Mouse (Mus musculus): ENCODE data around the gene Cacna1d. TPM values are rescaled to one million over a fixed set of nuclear protein-coding genes. Genes with fewer than 3 reads are reported as not detected.

Cacna1d gene
- total and polyA plus RNA-seq, 3 experiments: 0.04 to 0.30 (median 0.22) TPM

DNA sequence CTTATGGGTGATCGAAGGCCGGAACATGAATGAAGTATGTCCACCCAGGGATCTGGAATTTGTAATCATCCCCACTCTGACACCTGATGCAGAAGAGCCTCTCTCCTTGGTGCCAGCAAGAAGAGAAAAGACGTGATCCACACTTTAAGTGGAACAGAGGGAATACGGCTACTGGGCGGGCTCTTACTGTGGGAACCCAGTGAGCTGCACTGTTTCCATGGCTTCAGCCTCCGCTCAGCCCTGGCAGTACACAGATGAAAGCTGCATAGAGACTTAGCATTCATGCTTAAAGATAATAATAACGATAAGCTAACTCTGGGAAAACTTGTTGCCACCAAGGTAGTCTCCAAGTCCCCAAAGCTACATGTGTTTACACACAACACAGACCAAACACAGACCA, 147.5 kb downstream of the Cacna1d start:
- no peak for DNase-seq (ENCODE audit: low spot score)
- no peak for ATAC-seq (ENCODE audit: extremely low read depth, insufficient number of reproducible peaks, low FRiP score, poor library complexity, severe bottlenecking)
- TF ChIP-seq TAL1 (conservative IDR thresholded peaks at IDR 0.05; ENCODE audit: low read depth, low read length) (no peak), CTCF (IDR thresholded peaks at IDR 0.05; ENCODE audit: low read depth, low read length) (no peak), GATA2 (IDR thresholded peaks at IDR 0.05; ENCODE audit: borderline replicate concordance, low read depth, low read length) (no peak), POLR2AphosphoS5 (IDR thresholded peaks at IDR 0.05; ENCODE audit: insufficient replicate concordance, low read depth, low read length) (no peak), GATA1 (IDR thresholded peaks at IDR 0.05; ENCODE audit: borderline replicate concordance, low read length) (no peak)
- Histone ChIP-seq H3K36me3 (replicated peaks) (no peaks in the 10 kb centered on the region), H3K27me3 (ENCODE audit: insufficient read depth, low read length) (no peaks in the 10 kb centered on the region; the same call in 1 of the 2 replicates), H3K4me1 (ENCODE audit: insufficient read depth, low read depth, low read length) (no peaks in the 10 kb centered on the region), H3K9me3 (replicated peaks) (no peaks in the 10 kb centered on the region), H3K4me3 (ENCODE audit: low read depth, low read length) (no peak overlapping the region)

- H3K4me3 ChIP-seq (ENCODE audit: low read depth, low read length): no peak overlapping the region
- no peaks in the 10 kb centered on the region for H3K9me3 ChIP-seq (replicated peaks)
- ATAC-seq (ENCODE audit: extremely low read depth, insufficient number of reproducible peaks, low FRiP score, poor library complexity, severe bottlenecking) (no peak), DNase-seq (ENCODE audit: low spot score) (no peak)
- TF ChIP-seq GATA1 (IDR thresholded peaks at IDR 0.05; ENCODE audit: borderline replicate concordance, low read length): no peak
- TF ChIP-seq TAL1 (conservative IDR thresholded peaks at IDR 0.05; ENCODE audit: low read depth, low read length): no peak
- no peak for TF ChIP-seq GATA2 (IDR thresholded peaks at IDR 0.05; ENCODE audit: borderline replicate concordance, low read depth, low read length)
- H3K36me3 ChIP-seq (replicated peaks): no peaks in the 10 kb centered on the region
- no peaks in the 10 kb centered on the region for H3K4me1 ChIP-seq (ENCODE audit: insufficient read depth, low read depth, low read length)
- H3K27me3 ChIP-seq (ENCODE audit: insufficient read depth, low read length): peaks cover 5% of the 10 kb centered on the region; the same call in 1 of the 2 replicates
These were observed 149.2 kb downstream of the Cacna1d start for GRCm38 (mm10) chr14:30341825-30342590.

- H3K36me3 ChIP-seq (replicated peaks): no peaks in the 10 kb centered on the region
- H3K4me3 ChIP-seq (ENCODE audit: low read depth, low read length): no peak overlapping the region
- no peak for ATAC-seq (ENCODE audit: extremely low read depth, insufficient number of reproducible peaks, low FRiP score, poor library complexity, severe bottlenecking)
- no peaks in the 10 kb centered on the region for H3K4me1 ChIP-seq (ENCODE audit: insufficient read depth, low read depth, low read length)
- TF ChIP-seq POLR2AphosphoS5 (IDR thresholded peaks at IDR 0.05; ENCODE audit: insufficient replicate concordance, low read depth, low read length): no peak
- TF ChIP-seq TAL1 (conservative IDR thresholded peaks at IDR 0.05; ENCODE audit: low read depth, low read length): no peak
- no peak for TF ChIP-seq GATA2 (IDR thresholded peaks at IDR 0.05; ENCODE audit: borderline replicate concordance, low read depth, low read length)
- no peak for TF ChIP-seq CTCF (IDR thresholded peaks at IDR 0.05; ENCODE audit: low read depth, low read length)
- H3K9me3 ChIP-seq (replicated peaks): no peaks in the 10 kb centered on the region
- H3K27me3 ChIP-seq (ENCODE audit: insufficient read depth, low read length): peaks cover 5% of the 10 kb centered on the region; the same call in 1 of the 2 replicates
- no peak for DNase-seq (ENCODE audit: low spot score)
These were observed 151.1 kb downstream of the Cacna1d start for GRCm38 (mm10) chr14:30340140-30340539.

DNA sequence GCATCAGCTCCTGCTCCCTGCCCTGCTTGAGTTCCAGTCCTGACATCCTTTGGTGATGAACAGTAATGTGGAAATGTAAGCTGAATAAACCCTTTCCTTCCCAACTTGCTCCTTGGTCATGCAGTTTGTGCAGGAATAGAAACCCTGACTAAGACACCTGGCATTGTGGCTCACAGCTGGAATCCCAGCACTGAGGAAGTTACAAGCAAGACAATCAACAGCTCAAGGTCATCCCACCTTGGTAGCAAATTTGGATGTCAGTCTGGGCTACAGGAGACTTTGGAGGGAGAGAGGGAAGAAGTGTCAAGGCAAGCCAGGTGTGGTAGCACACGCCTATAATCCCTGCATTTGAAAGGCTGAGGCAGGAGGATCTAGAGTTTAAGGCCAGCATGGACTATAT, 159.4 kb downstream of the Cacna1d start:
- Histone ChIP-seq H3K9me3 (replicated peaks) (no peaks in the 10 kb centered on the region), H3K4me3 (ENCODE audit: low read depth, low read length) (no peak overlapping the region), H3K36me3 (replicated peaks) (no peaks in the 10 kb centered on the region), H3K4me1 (ENCODE audit: insufficient read depth, low read depth, low read length) (no peaks in the 10 kb centered on the region), H3K27me3 (ENCODE audit: insufficient read depth, low read length) (0 out of 2 replicates have a peak, but pooled peaks cover 2% of the 10 kb centered on the region)
- TF ChIP-seq GATA1 (IDR thresholded peaks at IDR 0.05; ENCODE audit: borderline replicate concordance, low read length): no peak
- TF ChIP-seq POLR2AphosphoS5 (IDR thresholded peaks at IDR 0.05; ENCODE audit: insufficient replicate concordance, low read depth, low read length): no peak
- no peak for TF ChIP-seq GATA2 (IDR thresholded peaks at IDR 0.05; ENCODE audit: borderline replicate concordance, low read depth, low read length)
- TF ChIP-seq CTCF (IDR thresholded peaks at IDR 0.05; ENCODE audit: low read depth, low read length): no peak
- TF ChIP-seq TAL1 (conservative IDR thresholded peaks at IDR 0.05; ENCODE audit: low read depth, low read length): no peak
- no peak for DNase-seq (ENCODE audit: low spot score)
- no peak for ATAC-seq (ENCODE audit: extremely low read depth, insufficient number of reproducible peaks, low FRiP score, poor library complexity, severe bottlenecking)

DNA sequence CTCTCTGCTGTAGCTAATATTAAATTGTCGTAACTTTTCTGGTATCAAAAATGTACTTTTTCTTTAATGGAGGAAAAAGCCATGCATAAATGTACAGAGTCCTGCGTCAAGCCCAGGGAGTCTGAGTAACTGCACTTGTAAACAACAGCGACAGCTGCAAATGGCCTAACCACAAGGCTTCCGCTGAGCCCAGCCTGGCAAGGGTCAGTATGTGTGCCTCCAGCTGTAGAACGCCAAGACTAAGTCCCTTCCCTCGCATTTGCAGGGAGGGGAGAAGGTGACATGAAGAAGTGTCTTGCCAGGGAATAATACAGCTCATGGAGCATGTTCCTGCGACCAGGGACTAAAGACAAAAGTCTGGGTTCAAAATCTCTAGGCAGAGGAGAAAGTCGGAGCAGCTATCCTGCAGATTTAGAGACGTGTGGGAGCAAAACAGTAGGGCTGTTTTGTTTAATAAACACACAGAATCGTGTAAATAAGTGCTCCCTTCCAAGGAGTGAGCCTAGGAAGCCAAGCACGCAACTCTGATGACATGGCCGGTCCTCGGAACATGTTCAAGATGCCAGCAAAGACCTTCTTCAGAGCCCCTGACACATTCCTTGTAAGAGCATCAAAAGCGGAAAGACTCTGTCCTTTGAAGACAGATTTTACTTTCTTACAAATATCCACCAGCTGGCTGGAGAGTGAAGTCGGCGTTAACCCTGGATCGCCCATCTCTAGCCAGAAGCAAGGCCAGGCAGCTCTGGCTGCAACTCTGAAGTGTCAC, 160.7 kb downstream of the Cacna1d start:
- ATAC-seq (ENCODE audit: extremely low read depth, insufficient number of reproducible peaks, low FRiP score, poor library complexity, severe bottlenecking) (no peak), DNase-seq (ENCODE audit: low spot score) (no peak)
- Histone ChIP-seq H3K4me3 (ENCODE audit: low read depth, low read length) (no peak overlapping the region), H3K4me1 (ENCODE audit: insufficient read depth, low read depth, low read length) (no peaks in the 10 kb centered on the region), H3K36me3 (replicated peaks) (no peaks in the 10 kb centered on the region), H3K9me3 (replicated peaks) (no peaks in the 10 kb centered on the region), H3K27me3 (ENCODE audit: insufficient read depth, low read length) (0 out of 2 replicates have a peak, but pooled peaks cover 2% of the 10 kb centered on the region)
- TF ChIP-seq POLR2AphosphoS5 (IDR thresholded peaks at IDR 0.05; ENCODE audit: insufficient replicate concordance, low read depth, low read length) (no peak), GATA2 (IDR thresholded peaks at IDR 0.05; ENCODE audit: borderline replicate concordance, low read depth, low read length) (no peak), GATA1 (IDR thresholded peaks at IDR 0.05; ENCODE audit: borderline replicate concordance, low read length) (no peak), TAL1 (conservative IDR thresholded peaks at IDR 0.05; ENCODE audit: low read depth, low read length) (no peak), CTCF (IDR thresholded peaks at IDR 0.05; ENCODE audit: low read depth, low read length) (no peak)

GRCm38 (mm10) chr14:30329109-30329508, 162.1 kb downstream of the Cacna1d start:
- H3K9me3 ChIP-seq (replicated peaks): no peaks in the 10 kb centered on the region
- no peak for DNase-seq (ENCODE audit: low spot score)
- H3K4me3 ChIP-seq (ENCODE audit: low read depth, low read length): no peak overlapping the region
- no peaks in the 10 kb centered on the region for H3K36me3 ChIP-seq (replicated peaks)
- peaks cover 2% of the 10 kb centered on the region; the same call in 1 of the 2 replicates for H3K27me3 ChIP-seq (ENCODE audit: insufficient read depth, low read length)
- no peaks in the 10 kb centered on the region for H3K4me1 ChIP-seq (ENCODE audit: insufficient read depth, low read depth, low read length)
- no peak for ATAC-seq (ENCODE audit: extremely low read depth, insufficient number of reproducible peaks, low FRiP score, poor library complexity, severe bottlenecking)
- TF ChIP-seq CTCF (IDR thresholded peaks at IDR 0.05; ENCODE audit: low read depth, low read length) (no peak), GATA2 (IDR thresholded peaks at IDR 0.05; ENCODE audit: borderline replicate concordance, low read depth, low read length) (no peak), TAL1 (conservative IDR thresholded peaks at IDR 0.05; ENCODE audit: low read depth, low read length) (no peak), POLR2AphosphoS5 (IDR thresholded peaks at IDR 0.05; ENCODE audit: insufficient replicate concordance, low read depth, low read length) (no peak), GATA1 (IDR thresholded peaks at IDR 0.05; ENCODE audit: borderline replicate concordance, low read length) (no peak)

Data from G1E (cell line).